Mouse (Mus musculus): ENCODE measurements around the gene Epn2.

DNA sequence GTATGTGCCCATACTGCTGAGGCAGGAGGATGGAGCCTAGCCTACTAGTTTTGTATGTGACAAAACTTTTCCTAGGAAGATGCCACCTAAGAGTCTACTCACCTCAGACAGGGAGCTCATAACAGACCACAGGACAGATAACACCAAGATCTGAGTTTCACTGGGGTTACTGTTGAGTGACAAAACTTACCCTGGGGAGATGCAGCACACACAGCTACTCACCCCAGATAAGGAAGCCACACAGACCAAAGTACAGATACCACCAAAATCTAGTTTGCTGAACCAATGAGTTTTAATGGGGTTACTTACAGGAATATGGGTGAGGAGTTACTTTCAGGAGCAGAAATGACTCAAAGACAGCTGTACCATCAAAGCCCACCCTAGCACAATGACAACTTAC is 13.6 kb upstream of the Epn2 start:
- TF ChIP-seq GATA1 (IDR thresholded peaks at IDR 0.05; ENCODE audit: borderline replicate concordance, low read length) (no peak), FLI1 (IDR thresholded peaks at IDR 0.05; ENCODE audit: low read length) (no peak)

All from megakaryocyte, embryonic 14.5 days (primary cell).